Mouse (Mus musculus) neural tube, embryonic 10.5 days (tissue): ENCODE results near the gene Tnni3.

ENCODE experiments used
- DNase-seq: peaks from one replicate; pipeline ENCODE4 v3.0.0-alpha.2; 2017; ENCODE audit warnings: low spot score; ENCODE audit errors: extremely low spot score

Gene Tnni3

GRCm38 (mm10) chr7:4499034-4499433 lies 25.0 kb downstream of the Tnni3 start:
- DNase-seq, result no peak

GRCm38 (mm10) chr7:4498251-4498650 lies 25.8 kb downstream of the Tnni3 start:
- peak; percentile 52 for DNase-seq

- DNase-seq, result no peak
These were observed 26.6 kb downstream of the Tnni3 start for GRCm38 (mm10) chr7:4497271-4497903.

GRCm38 (mm10) chr7:4496468-4496867 lies 27.6 kb downstream of the Tnni3 start:
- DNase-seq, result no peak

GRCm38 (mm10) chr7:4493991-4494390 lies 30.0 kb downstream of the Tnni3 start:
- no peak for DNase-seq

DNA sequence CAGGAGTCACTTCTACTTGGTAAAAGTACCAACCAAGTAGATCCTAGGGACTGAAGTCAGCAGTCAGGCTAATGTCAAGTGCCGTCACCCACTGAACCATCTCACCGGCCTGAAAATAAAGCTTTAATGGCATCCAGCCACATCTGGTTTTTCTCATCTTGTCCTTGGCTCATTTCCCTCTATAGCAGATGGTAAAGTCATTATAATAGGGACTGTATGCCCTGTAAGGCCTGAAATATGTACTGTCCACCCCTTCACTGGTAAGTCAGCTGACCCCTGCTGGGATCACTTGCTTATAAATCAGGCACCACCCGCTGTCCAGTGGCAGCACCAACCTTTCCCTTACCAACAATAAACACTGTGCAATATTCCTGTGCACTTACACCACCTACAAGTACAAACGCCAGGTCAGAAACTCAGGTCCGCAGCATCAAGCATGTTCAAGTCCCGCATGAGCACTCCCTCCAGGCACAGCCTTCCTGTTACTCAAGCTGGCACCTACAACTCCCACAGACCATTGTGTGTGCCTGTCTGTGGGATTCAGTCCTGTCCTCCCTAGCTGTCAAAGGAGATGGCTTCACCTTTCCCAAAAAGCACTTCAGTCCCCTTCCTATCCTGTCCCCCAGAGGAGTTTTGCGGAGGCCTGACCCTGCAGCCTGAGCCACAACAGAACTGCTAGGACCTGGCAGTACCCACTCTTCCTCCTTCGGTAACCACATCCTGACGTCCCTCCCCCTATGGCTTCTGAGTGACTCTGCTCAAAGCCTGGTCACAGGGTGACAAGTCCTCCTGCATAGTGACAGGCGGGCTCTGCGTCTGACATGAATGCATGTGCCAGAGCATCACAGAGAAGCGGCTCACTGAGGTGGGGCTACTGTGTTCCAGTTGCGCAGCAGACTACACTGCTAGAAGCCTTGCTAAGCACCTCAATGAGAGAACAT lies 31.5 kb downstream of the Tnni3 start:
- DNase-seq, result no peak

- DNase-seq, result no peak
These were observed 32.7 kb downstream of the Tnni3 start for GRCm38 (mm10) chr7:4491308-4491707.

DNA sequence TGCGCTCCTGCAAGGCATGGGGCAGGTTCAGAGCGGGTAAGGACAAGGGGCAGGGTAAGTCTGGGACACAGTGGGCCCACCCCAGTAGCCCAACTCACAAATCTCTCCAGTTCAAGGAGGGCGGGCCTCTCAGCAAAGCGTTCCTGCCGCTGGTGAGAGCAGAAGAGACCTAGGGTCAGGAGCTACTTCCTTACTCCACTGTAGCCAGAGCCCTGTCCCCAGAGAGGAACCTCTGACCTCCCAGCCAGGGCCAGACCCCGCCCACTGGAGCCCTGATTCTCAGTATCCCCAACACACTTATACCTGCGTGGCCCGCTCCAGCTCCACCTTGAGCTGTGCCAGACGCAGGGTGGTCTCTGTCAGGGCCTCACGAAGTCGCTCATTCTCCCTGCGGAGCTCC lies 41.7 kb downstream of the Tnni3 start:
- DNase-seq, result no peak

DNA sequence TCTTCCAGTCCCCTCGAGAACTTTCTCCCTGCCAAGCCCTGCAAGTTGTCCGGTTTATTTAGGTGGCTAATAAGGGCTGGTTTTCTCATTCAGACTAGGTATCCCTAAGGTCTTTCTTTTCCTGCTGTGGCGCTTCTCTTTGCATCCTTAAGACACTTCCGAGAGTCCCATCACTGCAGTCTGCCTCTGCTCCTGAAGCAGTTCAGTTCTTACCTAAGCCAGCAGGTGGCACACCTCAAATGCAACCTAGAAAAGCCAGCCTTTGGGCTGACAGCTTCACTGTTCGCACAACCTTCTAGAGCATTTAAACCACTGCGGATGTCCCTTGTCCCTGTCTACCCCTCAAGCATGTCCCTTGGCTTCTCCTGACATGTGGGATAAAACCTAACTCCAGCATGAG lies 44.4 kb downstream of the Tnni3 start:
- DNase-seq, result peak; percentile 54

GRCm38 (mm10) chr7:4478796-4479291 lies 45.2 kb downstream of the Tnni3 start:
- DNase-seq, result no peak

GRCm38 (mm10) chr7:4478021-4478795 lies 45.8 kb downstream of the Tnni3 start:
- DNase-seq, result peak; percentile 84

DNA sequence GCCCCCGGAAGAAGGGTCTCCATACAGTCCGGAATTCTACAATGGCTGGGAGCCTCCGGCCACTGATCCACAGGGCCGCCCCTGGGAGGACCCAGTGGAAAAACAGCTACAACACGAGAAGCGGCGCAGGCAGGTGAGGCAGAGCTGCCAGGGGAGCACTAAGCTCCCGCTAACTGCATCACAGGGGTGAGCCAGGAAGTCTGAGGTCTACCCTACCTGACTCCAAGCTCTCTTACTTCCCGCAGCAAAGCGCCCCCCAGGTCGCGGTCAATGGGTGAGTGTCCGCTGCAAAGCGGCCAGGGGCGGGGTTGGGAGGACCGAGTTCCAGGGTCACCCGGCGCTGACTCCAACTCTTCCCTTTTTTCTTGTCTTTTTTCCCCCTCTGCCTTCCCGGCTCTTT lies 50.1 kb downstream of the Tnni3 start:
- no peak for DNase-seq

DNA sequence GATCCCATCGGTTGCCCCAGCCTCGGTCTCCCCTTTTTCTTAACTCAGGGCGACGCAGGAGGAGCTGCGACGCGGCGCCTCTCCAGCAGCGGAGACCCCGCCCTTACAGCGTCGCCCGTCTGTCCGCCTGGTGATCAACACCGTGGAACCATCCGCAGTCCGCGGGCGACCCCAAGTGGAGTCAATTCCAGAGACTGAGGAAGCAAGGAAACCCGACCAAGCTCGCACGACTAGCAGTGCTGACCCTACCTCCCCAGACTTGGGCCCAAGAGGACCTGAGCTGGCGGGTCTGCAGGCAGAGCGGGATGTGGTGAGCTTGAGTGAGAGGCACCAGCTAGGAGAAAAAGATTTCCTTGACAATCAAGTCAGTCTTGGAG lies 52.9 kb downstream of the Tnni3 start:
- peak; percentile 81 for DNase-seq

- peak; percentile 69 for DNase-seq
These were observed 53.5 kb downstream of the Tnni3 start for GRCm38 (mm10) chr7:4470275-4471178.
